Mouse (Mus musculus): ENCODE measurements around the gene Hist1h1t. TPM values are rescaled to one million over a fixed set of nuclear protein-coding genes. Genes with fewer than 3 reads are reported as not detected.

Gene Hist1h1t
- not detected for polyA plus RNA-seq (2017; shearing (Covaris generic))

DNA sequence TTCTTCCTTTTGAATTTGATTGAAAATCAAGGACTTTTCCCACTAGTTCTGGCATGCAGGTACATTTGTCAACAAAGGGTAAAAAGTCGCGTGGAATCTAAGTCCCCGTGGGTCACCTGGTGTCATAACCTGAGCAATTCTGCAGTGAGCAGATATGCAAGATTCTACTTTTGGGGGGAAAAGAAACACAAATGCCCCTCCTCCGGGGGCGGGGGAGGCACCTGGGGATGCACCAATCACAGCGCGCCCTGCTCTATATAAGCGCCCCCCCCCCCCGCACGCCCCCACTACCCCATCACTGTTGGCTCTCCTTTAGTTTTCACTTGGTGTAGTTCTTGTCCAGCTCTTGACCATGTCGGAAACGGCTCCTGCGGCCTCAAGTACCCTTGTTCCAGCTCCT, at the start of gene Hist1h1t:
TSS of gene Hist1h1t (plus strand) at position 301 of the 400 bp plus-strand sequence.
- ATAC-seq, result no peak

DNA sequence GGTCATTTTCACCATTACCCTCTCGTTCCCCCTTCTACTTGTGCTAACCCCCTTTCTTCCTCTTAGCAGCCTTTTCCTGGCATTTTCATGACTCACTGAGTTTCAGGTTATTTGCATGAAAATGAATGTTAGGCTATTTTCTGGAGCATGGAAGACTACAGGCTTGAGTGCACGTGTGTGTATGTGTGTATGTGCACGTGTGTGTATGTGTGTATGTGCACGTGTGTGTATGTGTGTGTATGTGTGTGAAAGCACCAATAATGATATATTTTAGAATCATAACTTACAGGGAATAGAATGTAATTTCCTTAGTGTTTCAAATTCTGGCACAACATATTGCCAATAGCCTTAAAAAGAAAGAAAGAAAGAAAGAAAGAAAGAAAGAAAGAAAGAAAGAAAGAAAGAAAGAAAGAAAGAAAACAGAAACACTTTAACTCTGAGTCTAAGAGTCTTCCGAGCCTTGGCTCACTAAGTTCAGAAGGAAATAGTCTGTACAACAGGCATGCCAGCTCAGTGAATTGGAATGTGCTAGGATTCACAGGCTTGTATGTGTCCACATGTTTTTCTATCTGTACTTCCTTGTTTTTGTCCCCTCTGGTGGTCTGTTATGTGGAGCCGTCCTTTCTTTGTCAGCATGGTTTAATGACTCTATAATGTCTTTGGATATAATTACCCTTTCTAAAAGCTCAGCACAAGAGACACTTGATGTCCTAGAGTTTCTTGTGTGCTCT, 35.8 kb upstream of the Hist1h1t start:
- no peak for ATAC-seq

DNA sequence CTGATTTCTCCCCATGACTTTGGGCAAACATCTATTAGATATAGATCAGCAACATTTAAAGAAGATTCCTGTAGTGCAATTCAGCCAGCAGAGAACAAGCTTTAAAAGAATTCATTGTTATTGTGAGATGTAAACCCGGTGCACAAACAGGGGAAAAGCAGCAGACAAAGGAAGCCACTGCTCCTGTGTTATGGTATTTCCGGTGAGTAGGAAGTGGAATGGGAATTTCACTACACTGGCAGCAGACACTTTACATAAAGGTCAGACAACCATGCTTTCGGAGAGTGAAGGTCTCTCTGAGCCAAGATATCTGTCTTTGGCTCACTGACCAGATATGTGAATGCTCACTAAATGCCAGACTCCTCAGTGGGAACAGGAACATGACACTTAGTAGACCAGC, 33.1 kb upstream of the Hist1h1t start:
- ATAC-seq, result no peak

DNA sequence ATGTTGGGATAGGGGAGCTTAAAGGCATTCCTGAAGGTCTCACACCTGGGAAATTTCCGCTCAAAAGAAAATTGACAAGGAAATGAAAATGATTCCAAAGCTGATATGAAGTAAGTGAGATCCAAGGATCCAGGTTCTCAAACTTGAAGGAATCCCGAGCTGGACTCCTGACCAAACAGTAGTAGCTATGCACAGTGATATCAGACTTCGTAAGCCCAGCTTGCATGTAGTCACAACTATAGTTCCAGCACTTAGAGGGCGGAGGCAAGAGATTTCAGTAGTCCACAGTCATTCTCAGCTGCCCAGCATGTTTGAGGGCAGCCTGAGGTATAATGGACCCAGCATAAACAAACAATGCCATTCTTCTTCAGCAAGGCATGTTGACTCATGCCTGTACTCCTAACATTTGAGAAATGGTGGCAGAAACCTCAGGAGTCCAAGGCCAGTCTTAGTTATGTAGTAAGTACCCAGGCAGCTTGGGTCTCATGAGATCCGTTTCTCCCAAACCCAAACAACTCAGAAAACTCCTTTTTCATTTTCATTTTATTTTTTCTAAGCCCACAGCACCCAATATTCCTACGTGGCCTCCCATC, 13.5 kb upstream of the Hist1h1t start:
- ATAC-seq, result no peak

DNA sequence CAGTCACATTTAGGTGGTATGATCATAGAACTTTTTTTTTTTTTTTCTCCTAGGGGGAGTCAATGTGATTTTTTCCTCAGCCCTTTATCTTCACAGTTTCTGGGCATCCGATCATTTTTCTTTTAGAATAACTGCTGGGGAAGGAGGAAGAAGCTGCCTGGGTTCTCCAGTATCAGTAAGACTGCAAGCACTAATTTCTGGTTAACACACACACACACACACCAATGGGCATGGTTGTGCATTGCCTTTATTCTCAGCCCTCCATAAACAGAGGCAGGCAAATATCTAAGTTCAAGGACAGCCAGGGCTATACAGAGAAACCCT, 13.0 kb upstream of the Hist1h1t start:
- ATAC-seq, result no peak

DNA sequence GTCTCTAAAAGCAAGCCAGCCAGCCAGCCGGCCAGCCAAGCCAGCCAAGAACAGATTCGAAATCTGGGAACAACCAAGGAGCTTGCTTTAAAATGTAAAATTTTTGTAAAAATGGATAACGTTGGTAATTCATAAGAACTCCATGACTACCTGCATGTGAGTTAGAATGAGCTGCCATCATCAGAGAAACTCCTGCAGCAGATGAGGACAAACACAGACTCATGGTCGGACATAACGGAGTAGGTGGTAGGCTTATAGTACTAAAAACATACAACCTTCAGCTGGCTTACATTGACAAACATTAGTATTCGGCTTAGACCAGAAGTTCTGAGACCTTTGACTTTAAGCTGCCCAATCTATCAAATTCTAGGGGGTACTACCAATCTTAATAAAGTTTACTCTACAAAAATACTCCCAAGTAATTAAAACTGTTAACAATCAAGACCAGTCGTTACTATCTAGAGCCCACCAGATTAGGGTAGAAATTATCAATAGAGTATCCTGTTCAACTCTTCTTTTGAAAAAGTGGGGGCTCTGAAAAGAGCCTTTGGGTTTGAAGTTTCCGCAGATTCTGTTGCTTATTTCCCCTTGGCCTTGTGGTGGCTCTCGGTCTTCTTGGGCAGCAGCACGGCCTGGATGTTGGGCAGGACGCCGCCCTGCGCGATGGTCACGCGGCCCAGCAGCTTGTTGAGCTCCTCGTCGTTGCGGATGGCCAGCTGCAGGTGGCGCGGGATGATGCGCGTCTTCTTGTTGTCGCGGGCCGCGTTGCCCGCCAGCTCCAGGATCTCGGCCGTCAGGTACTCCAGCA, 12.5 kb upstream of the Hist1h1t start:
- ATAC-seq, result peak; percentile 1

DNA sequence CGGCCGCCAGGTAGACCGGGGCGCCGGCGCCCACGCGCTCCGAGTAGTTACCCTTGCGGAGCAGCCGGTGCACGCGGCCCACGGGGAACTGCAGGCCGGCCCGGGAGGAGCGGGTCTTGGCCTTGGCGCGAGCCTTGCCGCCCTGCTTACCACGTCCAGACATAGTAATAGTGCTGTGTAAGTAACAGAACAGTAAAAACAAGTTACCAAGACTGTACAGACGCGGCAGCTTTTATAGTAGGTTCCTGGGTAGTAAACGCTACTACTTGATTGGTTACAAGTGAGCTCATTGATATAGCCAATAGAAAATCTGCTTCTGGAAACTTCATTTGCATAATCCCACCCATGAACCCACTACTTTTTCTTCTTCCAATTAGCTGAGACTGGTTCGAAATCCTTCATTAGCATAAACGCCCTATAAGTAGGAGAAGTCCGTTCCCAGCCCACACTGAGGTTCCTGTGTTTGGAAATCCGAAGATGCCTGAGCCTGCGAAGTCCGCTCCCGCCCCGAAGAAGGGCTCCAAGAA, 11.8 kb upstream of the Hist1h1t start, which contains the start of the genes Hist1h2ac and Hist1h2bc:
TSS of gene Hist1h2ac (minus strand) at position 194 of the 527 bp plus-strand sequence.
TSS of gene Hist1h2bc (plus strand) at position 445 of the 527 bp plus-strand sequence.
- peak; percentile 97 for ATAC-seq

DNA sequence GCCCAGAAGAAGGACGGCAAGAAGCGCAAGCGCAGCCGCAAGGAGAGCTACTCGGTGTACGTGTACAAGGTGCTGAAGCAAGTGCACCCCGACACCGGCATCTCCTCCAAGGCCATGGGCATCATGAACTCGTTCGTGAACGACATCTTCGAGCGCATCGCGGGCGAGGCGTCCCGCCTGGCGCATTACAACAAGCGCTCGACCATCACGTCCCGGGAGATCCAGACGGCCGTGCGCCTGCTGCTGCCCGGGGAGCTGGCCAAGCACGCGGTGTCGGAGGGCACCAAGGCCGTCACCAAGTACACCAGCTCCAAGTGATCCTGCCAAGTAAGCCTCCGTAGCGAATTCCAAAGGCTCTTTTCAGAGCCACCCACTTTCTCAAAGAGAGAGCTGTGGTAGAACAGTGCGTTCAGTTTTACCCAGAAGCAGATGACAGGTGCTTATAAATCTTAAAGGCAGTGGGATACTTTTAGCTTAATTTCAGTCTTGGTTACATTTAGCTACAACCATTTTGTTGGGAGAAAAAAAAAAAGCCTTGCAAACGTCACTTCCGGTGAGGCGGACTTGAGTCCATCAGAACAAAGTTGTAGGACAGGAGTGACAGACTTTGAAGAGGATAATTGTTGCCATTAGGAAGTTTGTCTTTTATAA, 11.2 kb upstream of the Hist1h1t start:
- peak; percentile 14 for ATAC-seq

DNA sequence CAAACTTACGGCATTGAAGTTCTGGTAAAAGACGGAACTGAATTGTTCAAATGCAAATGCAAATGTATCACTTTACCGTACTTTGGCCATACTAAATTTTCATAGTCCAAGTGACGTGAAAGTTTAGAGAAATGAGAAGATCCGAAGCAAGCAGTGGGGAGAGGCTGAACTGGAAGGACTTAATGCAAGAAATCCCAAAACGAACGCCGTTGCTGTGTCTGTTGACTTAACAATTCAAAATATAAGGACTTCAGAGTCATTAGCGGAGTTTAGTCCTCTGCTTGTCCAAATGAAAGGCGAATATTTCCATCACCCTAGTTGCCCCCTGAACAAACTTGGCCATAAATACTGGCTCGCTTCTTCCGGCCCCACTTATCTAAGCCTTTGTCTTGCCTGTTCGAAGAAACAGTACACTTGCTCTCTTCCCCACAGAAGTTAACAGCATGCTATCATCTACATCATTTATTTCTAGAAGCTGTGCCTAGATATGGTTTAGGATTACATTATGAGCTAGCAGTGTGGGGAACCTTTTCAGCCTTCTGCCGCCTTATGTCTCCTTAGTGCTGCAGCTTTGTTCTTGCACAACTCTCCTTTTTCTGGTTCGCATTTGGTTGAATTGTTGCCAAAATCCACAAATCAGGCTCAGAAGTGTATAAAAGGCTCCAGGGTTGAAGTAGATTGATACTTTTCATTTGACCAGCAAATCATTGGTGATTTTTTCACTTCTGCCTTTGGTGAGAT, 10.3 kb upstream of the Hist1h1t start:
- no peak for ATAC-seq

DNA sequence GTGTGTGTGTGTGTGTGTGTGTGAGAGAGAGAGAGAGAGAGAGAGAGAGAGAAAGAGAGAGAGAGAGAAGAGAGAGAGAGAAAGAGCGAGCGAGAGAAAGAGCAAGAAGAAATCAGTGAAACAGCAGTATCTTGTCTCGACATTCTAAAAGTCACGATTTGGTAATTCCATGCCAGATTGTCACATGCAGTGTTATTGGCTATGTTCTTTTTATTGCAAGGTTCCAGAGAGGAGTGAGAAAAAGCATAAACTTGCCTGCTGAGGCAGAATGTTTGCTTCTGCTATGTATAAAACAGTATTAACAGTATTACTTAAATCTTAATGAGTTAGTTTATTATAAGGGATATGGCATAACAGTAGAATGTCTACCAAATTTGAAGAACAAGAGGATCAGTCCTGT, 9.6 kb upstream of the Hist1h1t start:
- ATAC-seq, result no peak

DNA sequence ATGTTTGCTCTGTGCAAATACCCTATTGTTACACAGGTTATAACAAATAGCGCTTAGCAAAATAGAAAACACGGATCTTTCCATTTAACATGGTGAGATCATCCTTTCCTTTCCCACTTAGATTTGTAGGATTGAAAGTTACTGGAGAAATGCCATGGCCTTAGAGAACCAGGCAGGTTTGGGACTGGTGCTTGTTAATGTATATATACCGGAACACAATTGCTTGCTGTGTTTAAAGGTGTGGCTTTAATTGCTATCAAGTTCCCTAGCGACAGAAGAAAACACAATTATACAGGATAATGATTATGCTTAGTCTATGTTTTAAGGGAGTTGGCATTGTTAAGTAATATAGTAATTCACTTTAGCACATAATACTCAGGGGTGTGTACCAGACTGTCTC, 8.4 kb upstream of the Hist1h1t start:
- no peak for ATAC-seq

DNA sequence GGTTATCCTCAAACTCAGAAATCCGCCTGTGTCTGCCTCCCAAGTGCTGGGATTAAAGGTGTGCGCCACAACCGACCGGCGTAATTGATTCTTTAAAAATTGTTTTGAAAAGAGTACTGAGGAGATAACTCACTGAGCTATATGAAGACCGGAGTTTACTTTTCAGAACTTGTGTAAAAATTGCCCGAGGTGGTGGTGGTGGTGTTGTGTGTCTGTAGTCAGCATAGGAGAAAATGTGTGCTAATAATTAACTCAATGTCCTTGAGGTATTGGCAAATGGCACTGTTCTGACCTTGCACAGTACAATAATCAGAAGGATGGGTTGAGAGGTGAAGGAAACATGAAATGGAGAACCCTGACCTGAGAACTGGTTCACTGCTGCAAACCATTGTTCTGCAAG, 7.7 kb upstream of the Hist1h1t start:
- ATAC-seq, result no peak

DNA sequence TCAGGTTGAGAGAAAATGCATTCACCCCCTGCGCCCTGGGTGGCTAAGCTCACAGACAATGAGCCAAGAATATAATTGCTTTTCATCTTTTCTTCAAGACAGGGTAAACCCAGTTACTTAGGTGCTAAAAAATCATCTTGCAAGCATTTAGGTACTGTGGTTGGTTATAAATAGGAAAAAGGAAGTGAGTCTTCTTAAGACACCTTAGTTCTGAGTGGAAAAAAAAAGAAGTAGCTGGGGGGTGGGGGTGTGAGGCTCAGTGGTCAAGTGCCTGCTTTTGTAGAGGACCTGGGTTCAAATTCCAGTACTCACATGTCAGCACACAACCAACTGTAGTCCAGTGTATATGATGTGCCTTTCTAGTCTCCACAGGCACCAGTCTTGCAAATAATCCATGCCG, 6.7 kb upstream of the Hist1h1t start:
- ATAC-seq, result no peak

DNA sequence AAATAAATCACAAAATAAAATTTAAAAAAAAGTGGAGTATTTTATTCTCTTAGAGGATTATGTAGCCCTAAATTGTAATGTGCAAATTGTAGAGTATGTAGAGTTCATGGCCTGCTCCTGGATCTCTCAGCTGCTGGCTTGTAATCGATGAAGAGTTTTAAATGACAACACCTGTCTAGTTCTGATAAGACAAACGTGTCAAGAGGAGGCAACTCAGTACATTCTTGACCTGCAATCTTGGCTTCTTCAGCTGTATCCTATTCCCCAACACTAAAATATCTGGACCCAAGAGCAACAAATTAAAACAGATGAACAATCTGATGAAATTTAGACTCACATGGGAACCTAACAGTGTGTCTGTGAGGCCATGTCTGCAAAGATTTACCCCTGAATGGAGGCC, 6.2 kb upstream of the Hist1h1t start:
- no peak for ATAC-seq

DNA sequence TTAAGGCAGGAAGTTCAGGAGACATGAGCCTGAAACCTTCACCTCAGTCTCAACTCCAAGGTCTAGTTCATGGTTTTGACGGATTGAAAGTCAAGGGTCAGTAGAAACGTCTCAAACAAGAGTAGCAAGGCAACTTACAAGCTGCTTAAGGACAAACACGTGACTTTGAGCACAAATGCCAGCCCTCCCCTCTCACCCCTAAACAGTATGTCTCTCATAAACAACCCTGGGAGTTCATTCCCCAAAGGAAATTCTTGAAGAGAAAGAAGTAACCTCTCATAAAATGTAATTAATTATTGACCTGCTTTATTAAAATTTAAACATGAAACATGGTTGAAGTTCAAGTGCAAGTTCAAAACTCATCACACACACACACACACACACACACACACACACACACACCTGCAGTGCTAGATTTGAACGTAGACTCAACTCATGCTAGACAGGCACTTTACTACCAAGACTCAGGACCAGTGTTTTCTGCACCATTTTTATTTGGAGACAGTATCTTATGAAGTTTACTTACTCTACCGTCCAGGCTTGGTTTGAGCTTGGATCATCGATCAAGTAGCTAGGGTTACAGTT, 1.7 kb upstream of the Hist1h1t start:
- ATAC-seq, result no peak

DNA sequence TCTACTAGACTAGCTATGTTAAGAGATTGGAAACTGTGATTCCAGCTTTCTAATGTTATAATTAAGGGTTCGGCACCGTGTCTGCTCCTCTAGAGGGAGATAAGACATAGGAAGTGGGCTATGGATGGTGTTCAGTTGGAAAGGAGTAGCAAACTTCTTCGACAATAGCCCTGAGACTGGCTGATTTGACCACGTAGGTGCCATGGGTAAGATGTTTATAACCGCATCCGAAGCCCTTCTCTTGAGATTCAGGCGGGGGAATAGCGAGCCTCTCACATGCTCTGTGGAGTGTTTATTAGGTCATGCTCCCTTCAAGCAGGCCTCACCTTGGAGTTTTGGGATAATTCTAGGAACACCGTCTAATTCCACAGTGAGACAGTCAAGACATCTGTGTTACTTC, 658 bp upstream of the Hist1h1t start:
- no peak for ATAC-seq

DNA sequence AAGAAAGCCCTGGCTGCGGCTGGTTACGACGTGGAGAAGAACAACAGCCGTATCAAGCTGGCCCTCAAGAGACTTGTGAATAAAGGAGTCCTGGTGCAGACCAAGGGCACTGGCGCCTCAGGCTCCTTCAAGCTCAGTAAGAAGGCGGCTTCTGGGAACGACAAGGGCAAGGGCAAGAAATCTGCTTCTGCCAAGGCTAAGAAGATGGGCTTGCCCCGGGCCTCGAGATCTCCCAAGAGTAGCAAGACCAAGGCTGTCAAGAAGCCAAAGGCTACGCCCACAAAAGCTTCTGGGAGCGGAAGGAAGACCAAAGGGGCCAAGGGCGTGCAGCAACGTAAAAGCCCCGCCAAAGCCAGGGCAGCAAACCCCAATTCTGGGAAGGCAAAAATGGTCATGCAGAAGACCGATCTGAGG, 454 bp downstream of the Hist1h1t start:
- ATAC-seq, result no peak

DNA sequence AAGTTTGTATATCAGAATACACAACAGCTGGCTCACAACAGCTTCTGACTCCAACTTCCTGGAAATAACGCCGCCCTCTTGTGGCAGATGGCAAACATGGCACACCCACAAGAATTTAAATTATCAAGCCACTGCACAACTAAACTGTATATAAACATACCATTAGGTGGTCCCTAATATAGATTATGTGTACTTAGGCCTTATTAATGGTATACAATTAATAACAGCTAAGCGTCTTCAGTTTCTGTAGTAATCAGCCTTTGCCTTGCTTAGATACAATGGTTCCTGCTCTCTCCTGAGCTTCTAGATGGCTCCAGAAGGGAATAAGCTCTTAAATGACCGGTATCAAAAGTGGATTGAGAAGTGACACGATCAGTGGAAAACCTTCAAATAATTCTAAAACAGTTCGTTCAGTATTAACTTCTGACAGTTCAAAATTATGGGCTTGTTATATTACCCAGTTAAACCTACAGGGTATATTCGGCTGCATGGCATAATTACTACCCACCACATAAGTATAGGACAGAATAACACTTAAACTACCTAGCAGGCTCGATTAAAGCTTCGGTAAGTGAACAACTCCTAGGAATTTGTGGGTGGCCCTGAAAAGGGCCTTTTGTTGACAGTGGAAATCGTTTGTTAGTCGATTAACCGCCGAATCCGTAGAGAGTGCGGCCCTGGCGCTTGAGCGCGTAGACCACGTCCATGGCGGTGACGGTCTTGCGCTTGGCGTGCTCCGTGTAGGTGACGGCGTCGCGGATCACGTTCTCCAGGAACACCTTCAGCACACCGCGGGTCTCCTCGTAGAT, 2.1 kb downstream of the Hist1h1t start:
- peak; percentile 24 for ATAC-seq

DNA sequence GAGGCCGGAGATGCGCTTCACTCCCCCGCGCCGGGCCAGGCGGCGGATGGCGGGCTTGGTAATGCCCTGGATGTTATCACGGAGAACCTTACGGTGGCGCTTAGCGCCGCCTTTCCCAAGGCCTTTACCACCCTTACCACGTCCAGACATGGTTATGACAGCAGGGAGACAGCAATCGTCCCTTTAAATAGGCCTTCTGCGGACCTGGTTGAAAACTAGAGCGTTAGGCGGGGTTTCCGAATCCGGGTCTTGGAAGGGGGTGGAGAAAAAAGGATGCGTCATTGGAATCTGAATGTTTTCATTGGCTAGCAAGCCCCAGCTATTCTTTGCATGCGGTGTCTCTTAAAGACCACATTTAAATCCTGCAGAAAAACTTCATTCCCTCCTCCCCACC, 2.7 kb downstream of the Hist1h1t start, which contains the start of gene Hist1h4c:
TSS of gene Hist1h4c (minus strand) at position 155 of the 394 bp plus-strand sequence.
- peak; percentile 83 for ATAC-seq

DNA sequence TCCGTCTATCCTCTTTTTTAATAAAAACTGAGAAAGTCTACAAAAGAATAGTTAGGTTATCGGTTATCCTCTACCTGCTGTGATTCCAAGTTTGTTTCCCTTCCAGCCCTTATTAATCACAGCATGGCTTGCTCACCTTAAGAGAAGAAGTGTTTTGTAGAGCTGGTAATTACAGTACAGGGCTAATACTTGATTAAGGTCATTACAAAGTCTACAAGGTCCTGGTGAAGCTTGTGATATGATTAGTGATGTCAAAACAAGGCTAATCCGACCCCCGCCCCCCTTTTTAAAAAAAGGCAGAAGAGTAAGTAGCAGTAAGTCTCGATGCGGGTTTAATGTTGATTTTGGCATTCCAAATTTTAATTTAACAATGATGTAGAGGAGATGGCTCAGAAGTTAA, 3.4 kb downstream of the Hist1h1t start:
- no peak for ATAC-seq

DNA sequence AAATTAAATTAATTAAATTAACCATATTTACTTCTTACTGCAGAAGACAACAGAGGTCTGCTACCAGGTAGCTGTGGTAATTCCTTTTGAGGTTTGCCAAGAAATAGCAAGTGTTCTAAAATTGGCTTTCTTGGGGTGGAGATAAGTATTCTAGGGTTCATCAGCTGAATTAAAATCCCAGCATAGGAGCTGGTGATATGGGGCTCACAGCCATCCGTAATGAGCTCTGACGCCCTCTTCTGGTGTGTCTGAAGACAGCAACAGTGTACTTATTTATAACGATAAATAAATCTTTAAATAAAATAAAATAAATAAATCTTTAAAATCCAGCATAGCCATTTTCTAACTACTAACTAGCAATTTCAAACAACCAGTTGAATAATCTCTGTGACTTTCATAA, 4.2 kb downstream of the Hist1h1t start:
- no peak for ATAC-seq

Data from activated CD4-positive, CD25-positive, alpha-beta regulatory T cell, adult 4 months (primary cell).